Mouse (Mus musculus): ENCODE results near the gene Satb2. TPM values are rescaled to one million over a fixed set of nuclear protein-coding genes. Genes with fewer than 3 reads are reported as not detected.

The Satb2 gene
- polyA plus RNA-seq, 2 experiments from 2014 or later: 0.09 to 0.13 TPM

DNA sequence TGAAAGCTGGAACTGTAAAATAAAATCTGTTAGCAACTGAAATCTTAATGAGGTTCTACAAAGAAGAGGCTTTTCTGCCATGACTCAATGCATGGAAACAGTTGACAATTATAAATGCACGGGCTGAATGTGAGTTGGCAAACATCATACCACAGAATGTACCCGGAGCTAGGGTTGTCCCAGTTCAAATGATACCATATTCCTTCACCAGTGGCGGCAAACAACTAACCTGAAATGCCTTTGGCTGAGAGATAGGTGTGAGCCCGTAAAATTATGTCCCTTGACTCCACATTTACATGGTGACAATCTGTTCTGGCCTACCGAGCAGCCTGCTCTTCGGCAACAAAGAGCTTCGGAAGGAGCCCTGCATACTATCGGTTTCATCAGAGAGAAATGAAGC is 58.0 kb downstream of the Satb2 start:
- ATAC-seq: no peak

DNA sequence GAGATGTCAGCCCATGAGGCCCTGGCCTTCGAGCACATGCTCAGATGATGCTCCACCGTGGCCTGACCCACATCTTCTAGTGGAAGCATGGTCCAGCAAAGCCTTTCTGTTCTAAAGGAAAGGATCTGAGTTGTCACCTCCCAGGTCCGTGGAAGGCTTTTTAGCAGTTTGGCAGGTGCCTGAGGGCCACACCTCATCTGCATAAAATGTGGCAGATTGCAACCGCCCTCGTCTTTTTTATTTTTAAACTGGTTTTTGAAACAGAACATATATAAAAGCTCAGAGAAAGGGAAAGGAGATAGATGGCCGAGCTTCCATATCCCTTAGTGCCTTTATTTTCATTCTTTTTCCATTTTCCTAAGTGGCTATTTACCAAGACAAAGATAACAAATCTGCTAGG is 64.2 kb downstream of the Satb2 start:
- ATAC-seq: no peak

DNA sequence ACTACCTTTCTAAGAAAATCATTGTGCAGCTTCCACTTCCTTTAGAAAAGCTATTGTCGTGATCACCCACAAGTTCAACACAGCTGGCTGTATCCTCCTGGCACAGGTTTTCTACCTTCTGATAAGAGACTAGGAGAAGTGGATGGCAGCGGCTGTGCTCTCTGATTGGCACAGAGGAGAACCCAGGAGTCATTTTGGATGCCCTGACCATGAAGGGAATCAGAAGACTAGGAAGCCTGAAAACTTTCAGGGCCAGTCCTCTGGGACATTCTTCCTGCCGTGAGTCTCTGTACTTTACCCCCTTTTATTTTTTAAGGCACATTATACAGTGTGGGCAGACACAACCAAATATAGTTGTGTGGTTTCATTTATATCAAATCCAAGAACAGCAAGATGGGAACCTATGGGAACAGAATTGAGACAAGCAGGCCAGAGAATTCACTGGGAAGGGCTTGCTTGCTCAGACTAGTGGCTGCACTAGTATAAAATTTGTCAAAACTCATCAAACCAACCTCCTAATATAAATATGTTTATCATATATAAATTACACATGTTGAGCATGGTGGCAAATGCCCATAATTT is 77.7 kb downstream of the Satb2 start:
- no peak for ATAC-seq

DNA sequence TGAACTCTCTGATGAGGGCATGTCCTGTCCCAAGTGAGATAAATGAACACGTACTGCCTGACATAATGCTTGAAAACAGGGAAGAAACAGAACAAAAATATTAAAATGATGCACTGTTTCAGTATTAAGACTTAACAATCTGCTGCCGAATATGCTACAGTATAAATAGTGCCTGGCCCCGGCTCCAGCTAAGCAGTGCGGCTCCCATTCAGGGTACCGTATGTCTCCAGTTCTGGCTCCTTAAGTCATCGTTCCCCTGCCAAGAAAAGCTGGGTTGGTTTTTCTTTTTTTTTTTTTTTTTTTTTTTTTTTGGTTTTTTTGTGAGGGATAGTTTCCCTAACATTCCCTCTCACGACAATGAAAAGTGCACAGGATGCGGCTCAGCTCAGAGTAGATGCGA is 78.3 kb downstream of the Satb2 start:
- ATAC-seq: no peak

DNA sequence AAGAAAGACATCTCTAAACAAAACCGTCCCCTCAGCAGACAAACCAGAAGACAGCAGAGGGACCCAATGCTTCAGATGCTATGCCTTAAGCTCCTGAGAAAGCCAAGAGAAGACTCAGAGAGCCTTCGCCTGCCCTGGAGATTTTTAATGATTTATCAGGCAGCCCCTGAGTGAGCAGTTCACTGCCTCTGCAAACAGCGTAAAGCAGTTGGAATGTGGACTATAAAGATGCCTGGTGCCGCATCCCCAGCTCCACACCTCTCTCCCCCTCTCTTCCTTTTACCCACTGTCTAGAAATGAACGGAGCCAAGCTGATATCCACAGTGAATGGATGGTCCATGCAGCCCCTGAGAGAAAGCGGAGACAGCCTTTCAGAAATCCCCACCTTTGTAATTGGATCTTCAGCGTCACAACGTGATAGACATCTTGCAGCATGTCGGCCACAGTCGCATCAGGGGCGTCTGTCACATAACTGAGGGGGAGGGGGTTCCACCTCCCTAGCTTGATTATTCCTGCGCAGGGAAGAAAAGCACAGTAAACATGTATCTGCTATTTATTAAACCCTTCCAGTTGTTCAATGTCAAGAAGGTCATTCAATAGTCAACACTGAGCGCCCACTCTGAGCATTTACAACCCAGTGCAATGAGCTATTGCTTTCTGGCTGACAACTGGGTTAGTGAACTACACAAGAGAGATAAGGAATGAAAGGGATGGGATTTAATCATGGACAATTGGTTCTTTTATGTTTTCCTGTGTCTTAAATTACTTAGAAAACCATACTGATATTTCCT is 79.6 kb downstream of the Satb2 start:
- ATAC-seq: no peak

DNA sequence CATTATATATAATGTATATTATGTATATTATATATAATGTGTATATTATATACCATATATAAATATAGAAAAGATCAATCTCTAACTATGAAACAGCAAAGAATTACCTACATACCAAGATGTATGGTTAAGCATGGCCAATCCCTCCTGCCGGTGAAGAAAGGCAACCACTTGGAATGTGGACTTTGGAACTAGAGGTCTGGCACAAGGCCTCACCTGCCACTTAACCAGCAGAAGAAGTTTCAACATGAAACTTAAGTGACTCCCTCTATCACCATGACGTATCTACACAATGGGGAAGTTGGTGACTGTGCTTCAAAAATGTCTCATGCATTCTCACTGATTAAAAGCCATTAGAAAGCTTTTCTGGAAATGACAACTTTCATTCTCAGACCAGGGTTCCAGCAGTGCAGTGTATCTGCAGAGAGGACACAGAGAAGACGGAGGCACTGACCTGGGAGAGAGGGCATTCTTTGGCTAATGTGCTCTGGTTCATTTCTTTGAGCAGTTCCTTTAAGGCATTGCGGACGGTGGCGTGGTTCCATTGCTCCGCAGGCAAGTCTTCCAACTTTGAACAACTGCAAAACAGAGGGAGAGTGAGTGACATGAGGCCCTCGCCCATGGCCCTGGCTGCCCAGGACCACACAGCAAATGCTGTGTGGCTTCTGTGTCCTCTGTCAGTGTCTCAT is 80.8 kb downstream of the Satb2 start:
- ATAC-seq: no peak

DNA sequence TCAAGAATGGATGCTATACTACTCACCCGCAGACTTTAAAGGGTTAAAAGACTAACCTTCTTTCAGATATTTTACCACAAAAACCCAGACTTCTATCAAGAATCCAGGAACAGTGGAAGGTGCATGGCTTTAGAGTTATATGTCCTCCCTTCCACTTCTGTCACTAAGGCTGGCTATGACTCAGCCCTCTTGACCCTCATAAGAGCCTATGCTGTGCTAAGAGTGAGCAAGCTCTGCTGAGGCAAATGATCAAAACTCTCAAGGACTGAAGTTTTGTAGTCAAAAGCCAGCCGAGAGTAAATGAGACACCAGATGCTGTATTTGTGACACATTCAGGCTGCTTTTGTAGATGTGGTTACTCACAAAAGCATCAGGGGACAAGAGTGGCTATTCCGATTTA is 81.8 kb downstream of the Satb2 start:
- ATAC-seq: no peak

DNA sequence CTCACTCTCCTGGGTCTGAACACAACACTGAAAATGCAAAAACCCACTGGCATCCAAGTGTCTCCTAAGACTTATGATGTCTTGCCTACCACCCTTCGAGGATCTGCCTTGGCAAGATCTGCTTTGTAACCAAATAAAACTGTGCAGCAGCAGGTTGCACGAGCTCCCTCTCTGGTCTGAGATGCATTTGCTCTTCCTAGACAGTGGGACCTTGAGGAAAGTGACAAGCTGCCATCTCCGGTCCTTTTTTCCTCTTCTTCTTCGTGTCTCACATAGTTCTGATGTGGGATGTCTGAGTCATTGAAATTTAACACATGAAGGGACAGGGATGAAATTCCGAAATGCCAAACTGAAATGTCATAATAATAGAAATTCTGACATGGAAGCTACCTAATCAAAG is 85.7 kb downstream of the Satb2 start:
- ATAC-seq: no peak

DNA sequence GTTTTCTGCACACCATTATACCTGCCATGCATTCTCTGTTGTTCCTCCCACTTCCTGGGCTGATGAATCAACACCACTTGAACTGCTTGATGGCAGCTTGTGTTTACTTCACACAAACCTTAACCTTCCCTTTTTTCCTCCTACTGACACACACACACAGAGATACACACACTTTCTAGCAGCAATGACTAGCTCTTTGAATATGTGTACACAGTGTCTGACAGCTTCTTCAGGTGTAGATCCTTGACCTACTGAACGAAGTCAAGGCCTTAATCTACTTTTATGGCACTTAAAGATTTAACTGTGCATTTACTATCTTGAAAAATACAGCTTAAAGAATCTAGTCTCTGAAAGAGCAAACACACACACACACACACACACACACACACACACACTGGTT is 89.5 kb downstream of the Satb2 start:
- ATAC-seq: no peak

DNA sequence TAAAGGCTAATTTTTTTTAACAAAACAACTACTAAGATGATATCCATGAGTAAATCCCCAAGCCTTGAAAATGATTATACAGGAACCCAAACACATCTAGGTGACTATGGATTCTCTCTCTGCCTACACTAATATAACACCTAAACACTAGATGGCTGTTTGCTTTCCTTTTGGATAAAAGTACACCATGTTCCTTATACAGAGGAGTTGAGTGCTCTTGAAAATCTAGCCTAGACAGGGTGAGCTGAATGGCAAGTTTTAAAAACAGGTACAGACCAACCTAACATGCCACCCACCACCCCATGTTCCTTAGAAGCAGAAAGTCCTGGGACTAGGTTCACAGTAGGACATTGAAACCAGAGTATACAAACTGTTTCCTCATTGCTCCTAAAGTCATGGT is 90.9 kb downstream of the Satb2 start:
- no peak for ATAC-seq

DNA sequence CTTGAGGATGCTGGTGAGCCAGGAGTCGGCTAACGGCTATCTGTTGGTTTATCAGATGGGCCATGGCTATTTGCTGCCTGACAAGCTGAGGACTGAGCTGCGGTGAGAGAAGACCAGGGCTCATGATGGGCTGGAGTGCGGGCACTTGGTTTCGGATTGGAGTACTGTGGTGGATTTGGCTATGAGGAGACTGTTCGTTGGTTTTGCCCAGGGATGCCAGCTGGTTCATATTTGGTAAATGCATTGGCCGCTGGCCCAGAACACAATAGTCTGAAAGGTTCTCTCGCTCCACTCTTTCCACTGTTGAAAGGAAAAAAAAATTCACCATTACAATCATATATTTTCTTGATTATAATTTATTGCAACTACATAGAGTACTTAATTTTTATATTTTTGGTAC is 107.0 kb downstream of the Satb2 start:
- ATAC-seq: no peak

DNA sequence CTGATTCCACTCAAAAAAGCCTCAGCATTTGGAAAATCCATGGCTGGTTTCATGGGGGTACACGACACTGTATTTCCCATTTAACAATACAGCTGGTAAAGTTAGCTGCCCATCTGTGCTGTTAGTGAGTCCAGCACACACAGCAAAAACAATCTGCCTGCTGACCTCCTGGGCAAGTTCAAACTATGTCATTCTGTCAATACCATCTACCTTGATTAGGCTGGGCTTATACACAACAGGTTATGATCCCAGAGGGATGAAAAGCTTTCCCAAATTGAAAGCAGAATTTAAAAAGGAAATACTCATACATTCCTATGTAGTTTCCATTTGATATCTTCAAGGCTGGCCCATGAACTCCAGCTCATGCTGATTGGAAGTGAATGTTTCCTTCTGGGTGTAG is 113.2 kb downstream of the Satb2 start:
- no peak for ATAC-seq

DNA sequence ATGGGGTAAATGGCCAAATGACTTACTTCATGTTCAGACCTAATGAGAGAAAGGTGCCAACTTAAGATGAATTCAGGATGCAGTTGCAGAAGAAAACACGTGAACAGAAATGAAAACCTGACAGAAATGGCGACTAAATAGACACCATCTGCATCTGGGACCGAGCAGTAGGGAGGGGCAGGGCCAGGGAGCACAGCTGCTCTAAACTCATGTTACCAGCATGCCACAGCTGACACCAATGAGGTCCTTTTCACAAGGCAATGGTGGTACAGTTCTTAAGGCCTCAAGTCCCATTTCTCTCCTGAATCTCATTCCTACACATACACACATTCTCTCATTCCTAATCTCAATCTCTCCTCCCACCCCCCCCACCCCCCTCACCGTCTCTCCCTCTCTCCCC is 115.7 kb downstream of the Satb2 start:
- ATAC-seq: no peak

DNA sequence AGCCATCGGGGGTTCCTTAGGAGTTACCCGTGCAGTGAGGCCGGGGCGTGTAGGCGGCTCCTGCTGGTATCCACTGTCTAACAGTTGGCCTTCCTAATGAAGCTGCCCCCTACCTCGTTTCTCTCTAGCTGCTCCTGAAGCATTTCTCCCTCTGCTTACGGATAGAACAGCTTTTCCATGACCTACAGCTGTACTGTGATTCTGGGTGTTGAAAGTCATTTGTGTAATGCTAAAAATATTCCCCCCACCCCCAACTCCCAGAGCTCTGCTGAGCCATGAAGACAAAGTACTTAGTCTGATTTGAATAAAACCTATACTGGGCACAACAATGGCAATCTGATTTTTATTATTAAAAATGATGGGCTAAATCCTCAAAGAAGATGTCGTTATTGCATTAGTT is 121.2 kb downstream of the Satb2 start:
- no peak for ATAC-seq

DNA sequence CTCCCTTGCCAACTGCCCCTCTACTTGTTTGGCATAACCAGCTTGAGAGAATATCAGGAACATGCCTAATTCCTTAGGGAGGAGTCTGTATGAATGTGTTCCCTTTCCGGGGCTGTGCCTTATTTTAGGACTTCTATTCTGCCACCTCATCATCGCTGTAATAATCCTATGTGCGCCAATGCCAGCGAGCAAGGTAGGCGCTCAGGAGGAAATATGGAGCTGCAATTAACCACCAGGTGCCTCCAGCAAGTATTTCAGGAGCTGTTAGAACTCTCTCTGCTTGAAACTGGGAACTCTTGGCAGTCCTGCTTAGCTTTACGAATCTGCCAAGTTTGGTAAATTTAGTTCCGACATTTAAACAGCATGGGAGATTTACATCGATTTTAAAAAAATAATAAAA is 128.0 kb downstream of the Satb2 start:
- no peak for ATAC-seq

DNA sequence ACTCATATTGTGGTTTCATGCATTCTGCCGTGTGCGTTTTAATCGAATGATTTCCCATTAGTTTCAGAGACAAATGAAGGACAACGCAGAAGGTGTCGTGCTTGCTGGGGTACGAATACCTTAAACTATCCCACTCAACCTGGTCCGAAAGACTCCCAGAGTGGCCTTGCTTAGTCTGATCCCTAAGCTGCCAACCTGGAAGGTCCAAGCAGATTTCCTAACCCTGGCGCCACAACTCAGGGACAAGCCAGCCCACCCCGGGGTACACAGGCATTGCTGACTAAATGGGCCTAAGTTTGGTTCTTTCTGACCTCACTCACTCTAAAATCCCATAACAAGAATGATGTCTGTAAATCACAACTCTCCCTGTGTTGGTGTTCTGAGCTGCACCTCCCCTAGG is 132.1 kb downstream of the Satb2 start:
- ATAC-seq: no peak

DNA sequence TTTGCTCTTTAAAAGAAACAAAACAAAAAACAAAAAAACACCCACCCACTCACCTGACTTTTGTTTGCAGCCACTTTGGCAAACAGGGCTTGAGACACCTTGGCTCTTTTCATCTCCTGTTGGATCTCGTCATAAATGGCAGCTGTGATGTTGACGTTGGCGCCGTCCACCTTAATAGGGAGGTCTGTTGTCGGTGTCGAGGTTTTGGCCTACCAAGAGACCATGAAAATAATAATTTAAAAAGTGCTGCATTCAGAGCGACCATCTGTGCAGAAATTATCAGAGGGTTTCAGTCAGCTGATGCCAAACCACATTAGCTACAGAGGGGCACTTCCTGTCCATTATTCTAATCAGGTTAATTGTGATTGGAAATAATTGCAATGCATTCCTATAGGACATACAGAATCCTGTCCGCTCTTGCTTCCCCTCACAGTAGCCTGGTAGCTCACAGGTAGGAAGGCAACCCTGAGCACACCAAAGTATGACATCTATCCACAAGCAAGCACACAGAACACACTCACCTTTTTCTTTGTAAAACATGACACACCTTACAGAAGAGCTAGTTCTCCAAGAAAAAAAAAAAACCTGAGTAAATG is 132.8 kb downstream of the Satb2 start:
- no peak for ATAC-seq

DNA sequence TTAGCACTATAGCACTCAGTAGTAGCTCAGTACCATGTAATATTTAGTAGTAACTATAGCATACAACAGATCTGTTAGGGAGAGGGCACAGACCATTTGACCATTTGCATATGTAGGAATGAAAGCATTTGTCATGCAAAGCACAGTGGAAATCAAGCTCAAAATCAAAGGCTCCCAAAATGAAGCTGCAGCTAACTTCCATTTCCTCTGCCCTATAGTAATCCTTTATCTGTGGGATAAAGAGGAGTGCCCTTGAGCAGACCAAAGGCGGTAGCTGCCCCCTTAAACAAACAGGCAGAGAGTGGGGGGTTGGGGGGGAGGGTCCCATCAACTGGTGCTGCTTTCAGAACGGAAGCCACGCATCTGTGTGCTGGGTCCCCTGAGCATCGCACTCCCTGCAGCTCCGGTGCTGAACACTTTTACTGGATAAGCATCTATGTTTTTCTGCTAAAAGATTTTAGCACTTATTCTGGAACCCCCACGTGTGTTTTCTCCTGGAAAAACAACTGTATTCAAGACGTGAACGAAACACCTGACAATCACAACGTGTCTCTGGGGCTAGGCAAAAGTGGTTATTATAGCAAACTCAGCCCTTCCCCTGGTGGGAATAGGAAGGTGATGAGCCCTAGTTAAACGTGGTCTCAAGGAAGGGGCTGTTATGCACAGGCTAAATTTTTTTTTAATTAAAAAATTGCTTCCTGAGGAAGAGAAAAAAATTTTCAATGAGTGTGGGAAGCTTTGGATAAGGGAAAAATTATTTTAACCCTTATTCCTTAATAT is 133.7 kb downstream of the Satb2 start:
- ATAC-seq: no peak

DNA sequence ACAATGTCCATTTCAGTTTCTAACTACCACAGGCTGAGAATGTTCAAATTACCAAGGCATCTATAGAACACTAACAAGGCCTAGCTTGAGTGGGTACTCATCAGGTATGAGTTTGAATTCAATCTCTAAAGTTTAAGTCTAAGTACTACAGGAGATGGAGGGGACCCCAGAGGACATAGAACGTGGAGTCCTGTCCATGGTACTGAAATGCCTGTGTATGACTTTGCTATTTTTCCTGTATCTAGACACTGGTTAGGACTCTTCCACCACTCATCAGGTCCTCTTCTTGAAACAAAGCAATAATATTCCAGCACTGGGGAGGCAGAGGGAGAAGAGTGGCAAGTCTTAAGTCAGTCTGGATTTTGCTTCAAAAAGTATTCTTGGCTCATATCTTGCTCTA is 139.5 kb downstream of the Satb2 start:
- no peak for ATAC-seq

DNA sequence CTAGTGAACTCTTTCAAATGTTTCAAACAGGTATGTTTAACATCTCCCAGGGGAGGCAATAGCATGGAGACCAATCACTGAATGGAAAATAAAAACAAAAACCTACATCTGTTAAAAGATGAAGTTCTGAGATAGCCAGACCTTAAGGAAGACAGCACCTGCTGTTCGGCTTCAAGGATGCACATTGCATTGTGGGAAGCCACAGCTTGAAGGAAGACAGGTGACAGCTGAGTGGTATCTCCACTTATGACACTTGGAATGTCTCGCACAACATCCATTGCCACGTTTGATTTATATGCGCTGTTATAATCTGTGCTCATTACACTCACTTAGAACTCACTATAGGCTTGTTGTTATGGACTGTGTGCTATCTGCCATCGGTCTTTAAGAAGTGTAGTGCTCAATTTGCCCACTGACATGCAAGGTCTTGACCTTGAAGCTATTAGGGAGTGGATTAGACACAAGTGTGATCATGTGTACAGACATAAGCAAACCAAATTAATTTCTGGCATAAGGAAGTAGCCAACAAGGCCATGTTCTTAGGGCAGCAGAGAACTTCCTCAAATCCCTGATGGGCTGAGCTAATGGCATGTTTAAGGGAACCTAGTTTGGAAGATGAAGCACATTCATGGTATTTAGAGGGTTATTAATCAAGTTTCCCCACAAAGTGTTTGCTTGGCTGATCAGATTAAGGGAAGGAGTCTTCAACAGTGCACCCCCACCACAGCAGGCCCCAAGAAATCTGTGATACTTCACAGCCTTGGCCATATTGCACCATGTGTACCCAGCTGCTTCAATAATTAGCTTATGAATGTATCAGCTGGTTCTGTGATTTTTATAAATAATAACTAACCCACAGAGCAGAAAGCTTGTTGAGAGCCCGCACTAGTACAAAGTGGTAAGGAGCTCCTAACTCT is 144.2 kb downstream of the Satb2 start:
- ATAC-seq: no peak

DNA sequence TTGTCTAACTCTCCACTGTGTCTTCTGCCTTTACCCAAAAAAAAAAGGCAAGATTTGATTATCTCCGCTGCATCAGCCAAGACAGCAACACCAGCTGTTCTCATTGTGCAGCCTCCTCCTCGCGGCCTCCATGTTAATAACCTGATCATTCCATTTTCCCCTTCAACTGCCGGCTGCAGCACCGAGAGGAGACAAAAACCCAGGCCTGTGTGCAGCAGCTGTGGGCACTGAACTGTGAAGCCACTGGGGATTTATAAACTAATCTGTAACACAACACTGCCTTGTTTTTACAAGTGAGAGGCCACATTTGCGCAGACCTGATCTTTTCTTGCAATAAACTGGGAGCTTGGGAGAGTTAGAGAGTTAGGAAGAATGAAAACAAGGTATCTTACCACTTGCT is 145.1 kb downstream of the Satb2 start:
- ATAC-seq: no peak

DNA sequence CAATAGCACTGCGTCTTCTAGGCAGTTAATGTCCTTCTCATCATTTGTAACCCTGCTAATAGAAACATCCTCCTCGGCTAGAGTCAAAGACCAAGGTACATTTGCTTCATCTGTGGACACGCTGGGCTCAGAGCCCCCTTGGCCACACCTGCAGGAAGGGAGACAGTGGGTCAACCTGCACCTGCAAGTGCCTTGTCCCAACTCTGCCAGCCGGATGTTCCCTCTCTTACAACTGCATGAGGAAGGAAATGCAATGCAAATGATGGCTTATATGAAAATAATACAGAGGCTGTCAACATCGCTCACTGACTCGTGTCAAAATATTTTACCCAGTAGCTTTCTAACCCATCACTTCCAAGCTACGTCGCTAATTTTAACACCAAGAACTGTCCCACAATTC is 145.7 kb downstream of the Satb2 start:
- ATAC-seq: no peak
